Mouse (Mus musculus) cerebellum, adult 18-20 months (tissue): ENCODE measurements around the gene Acap3.

Experiments used
- DNase-seq, 2 experiments: peaks; one replicate each; pipeline ENCODE4 v3.0.0; 2021

The Acap3 gene

DNA sequence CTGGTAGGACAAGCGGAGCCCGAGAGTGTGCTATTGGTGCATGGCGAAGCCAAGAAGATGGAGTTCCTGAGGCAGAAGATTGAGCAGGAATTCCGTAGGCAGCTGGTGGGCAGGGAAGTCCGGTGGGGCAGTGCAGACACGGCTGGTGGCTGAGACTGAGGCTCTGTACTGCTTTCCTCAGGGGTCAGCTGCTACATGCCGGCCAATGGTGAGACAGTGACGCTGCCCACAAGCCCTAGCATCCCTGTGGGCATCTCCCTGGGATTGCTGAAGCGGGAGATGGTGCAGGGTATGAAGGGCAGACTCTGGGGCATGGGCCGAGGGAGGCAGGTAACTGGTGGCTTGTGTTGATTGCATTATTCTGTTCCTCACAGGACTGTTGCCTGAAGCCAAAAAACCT lies 3.9 kb upstream of the Acap3 start:
- DNase-seq: no peak

DNA sequence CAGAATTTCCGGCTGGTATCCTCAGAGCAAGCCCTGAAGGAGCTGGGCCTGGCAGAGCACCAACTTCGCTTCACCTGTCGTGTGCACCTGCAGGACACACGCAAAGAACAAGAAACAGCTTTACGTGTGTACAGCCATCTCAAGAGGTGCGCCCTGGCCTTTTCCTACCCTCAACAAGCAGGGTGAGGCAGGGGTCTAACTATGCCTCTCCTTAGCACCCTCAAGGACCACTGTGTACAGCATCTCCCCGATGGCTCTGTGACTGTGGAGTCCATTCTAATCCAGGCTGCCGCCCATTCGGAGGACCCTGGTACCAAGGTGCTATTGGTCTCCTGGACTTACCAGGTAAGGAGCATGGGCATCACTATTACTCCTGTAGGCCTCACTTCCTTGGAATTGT lies 3.4 kb upstream of the Acap3 start:
- no peak for DNase-seq

- no peak for DNase-seq
Measured at GRCm38 (mm10) chr4:155889316-155889715, 2.3 kb upstream of the Acap3 start.

- peak in 1 of 2 experiments; percentile 32 for DNase-seq
Measured at GRCm38 (mm10) chr4:155891011-155891471, 581 bp upstream of the Acap3 start.

DNA sequence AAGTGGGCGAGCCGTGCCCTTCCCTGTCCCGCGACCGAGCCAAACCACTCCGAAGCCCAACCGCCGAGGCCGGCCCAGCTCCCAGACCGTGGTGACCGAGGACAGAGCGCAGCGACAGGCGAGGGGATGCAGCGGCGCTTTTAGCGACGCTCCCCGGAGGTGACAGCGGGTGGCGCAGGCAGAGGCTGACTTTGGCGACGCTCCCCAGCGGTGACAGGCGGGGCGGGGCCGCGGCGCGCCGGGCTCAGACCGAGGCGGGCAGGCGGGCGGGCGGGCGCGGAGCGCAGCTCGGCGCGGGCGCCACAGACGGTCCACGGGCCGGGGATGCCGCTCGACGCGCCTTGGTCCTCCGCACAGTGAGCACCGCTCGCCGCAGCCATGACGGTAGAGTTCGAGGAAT lies 395 bp downstream of the Acap3 start:
- DNase-seq: peak; percentile 84 to 91

GRCm38 (mm10) chr4:155892438-155893211 lies 1.0 kb downstream of the Acap3 start:
- DNase-seq: peak in 1 of 2 experiments; percentile 42

- DNase-seq: no peak
Measured at GRCm38 (mm10) chr4:155893212-155893690, 1.6 kb downstream of the Acap3 start.

DNA sequence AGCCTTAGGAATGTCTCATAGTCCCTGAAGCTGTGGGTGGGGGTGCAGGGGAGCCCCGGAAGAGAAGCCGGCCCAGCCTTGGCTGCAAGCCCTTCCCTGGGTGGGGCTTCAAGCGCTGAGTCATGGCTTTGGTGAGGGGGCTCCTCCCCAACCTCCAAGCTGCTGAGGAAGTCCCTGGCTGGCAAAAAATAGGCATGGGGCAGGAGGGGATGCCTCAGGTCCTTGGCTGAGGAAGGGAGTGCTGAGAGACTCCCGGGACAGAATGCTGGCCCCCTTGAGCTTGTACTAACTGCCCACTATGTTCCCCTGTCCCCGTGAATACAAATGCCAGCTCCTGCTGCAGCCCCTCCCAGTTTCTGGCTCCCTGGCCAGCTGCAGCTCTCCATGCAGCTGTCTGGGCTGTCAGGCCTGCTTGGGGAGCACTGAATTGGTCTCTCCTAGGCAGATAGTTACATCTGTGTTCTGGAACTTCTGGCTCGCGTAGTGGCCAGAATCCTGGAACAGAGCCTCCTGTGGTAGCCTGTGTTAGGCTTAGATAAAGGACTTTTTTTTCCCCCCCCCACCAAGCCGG lies 2.8 kb downstream of the Acap3 start:
- peak; percentile 39 to 49 for DNase-seq

DNA sequence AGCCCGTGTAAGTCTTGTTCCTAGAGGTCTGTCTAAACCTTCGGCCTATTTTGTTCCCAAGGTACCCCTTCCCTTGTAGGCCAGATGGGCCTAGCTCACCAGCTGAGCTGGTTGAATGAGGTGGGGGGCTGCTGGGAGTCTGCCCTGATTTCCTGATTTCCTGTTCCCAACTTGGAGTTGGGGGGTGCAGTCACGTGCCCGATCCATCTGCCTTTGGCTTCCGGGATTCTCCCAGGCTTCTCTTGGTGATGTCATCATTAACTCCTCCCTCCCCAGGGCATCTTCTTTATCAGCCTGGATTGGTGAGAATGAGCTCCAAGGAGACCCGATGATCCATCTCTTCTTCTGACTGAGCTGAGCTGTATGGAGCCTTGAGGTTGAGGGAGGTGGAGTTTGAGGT lies 3.6 kb downstream of the Acap3 start:
- peak; percentile 80 to 87 for DNase-seq

DNA sequence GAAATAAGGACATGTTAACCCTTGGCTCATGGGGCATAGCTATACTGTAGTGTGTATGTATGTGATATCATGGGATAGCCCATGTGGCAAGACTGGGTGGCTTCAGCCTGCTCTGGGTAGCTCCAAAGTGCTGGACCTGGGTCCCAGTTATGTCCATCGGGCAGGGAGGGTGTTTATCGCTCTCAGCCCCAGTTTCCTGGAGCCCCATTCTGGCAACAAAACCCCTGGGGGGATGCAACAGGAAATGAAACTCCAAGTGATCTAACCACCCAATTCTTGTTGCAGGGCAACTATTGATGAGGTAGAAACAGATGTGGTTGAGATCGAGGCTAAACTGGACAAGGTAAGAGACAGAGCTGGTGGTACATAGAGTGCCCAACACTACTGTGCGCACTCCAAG lies 4.2 kb downstream of the Acap3 start:
- DNase-seq: no peak

- no peak for DNase-seq
Measured at GRCm38 (mm10) chr4:155896461-155896860, 4.8 kb downstream of the Acap3 start.

DNA sequence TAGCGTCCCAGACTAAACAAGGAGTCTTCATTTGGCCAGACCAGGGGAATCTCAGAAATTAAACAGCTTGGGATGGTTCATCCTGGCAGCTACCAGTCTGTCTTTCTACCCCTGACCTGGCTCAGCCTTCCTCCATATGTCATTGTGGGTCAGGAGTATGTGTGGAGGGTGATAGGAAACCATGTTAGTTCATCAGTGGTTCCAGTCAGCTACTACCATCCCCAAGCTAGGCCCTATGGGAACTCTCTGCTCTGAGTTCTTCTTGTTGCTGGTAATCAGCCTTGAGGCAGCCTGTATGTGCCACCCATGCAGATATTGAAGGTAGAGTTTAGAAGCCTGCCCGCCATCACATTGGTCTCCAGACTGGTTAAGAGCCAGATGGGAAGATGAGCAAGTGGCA lies 6.7 kb downstream of the Acap3 start:
- no peak for DNase-seq

DNA sequence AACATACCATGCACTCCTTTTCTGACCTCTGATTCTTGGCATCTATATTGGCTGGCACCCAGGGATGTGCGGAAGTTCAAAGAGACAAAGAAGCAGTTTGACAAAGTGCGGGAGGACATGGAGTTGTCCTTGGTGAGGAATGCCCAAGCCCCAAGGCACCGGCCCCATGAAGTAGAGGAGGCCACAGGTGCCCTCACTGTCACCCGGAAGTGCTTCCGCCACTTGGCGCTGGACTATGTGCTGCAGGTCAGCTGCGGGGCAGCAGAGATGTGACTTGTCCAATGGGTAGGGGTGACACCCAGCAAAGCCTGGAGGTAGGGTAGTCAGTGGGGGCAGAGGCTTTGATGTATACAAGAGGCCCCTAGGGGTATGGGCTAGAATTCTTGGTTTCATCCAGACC lies 7.7 kb downstream of the Acap3 start:
- no peak for DNase-seq

- peak in 1 of 2 experiments; percentile 28 for DNase-seq
Measured at GRCm38 (mm10) chr4:155901205-155901604, 9.6 kb downstream of the Acap3 start.

GRCm38 (mm10) chr4:155903246-155903645 lies 11.6 kb downstream of the Acap3 start:
- peak in 1 of 2 experiments; percentile 1 for DNase-seq

GRCm38 (mm10) chr4:155904318-155905102 lies 12.9 kb downstream of the Acap3 start:
- DNase-seq: peak in 1 of 2 experiments; percentile 23

DNA sequence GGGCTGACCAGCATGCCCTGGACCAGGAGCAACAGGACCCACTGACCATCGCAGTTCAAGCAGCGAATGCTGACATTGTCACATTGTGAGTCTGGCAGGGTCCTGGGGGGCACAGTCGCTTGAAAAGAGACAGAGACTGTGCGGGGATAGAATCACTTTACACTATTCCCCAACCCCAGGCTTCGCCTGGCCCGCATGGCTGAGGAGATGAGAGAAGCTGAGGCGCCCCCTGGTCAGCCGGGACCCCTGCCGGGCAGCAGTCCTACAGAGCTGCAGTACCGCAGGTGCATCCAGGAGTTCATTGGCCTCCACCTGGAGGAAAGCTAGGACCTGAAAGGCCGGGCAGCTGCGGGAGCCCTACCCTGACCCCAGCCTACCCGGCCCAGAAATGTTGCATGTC lies 14.0 kb downstream of the Acap3 start:
- DNase-seq: peak in 1 of 2 experiments; percentile 1

- peak in 1 of 2 experiments; percentile 3 for DNase-seq
Measured at GRCm38 (mm10) chr4:155906125-155906524, 14.5 kb downstream of the Acap3 start.

DNA sequence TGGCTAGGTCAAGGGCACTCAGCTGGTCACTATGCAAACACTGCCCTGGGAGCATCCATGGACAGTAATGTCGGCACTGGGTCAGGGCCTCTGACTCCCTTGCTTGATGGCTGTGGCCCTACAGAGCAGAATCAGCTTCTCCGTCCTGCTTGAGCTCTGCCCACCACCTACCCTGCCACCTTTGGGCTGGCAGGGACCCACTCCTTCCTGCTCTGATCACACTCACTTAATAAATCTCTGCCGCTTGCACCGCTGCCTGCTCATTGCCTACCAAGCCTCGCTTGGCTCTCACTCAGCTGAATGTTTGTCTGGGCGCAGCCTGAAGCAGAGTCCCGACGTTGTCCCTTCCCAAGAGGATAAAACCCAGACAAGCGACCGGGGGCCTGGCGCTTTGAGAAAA lies 15.4 kb downstream of the Acap3 start:
- DNase-seq: no peak

- peak in 1 of 2 experiments; percentile 2 for DNase-seq
Measured at GRCm38 (mm10) chr4:155908281-155908680, 16.7 kb downstream of the Acap3 start.

- peak in 1 of 2 experiments; percentile 2 for DNase-seq
Measured at GRCm38 (mm10) chr4:155908751-155909150, 17.1 kb downstream of the Acap3 start.

DNA sequence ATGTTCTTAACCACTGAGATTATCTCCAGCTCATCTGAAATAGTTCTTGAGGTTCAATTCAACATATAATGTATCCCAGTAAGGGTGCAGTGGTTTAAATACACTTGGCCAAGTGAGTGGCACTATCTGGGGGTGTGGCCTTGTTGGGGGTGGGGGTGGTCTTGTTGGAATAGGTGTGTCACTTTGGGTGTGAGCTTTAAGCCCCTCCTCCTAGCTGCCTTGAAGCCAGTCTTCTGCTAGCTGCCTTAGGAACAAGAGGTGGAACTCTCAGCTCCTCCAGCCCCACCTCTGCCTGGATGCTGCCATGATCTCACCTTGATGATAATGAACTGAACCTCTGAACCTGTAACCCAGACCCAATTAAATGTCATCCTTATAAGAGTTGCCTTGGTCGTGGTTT lies 40.4 kb downstream of the Acap3 start:
- DNase-seq: no peak

- peak in 1 of 2 experiments; percentile 33 for DNase-seq
Measured at GRCm38 (mm10) chr4:155943049-155943452, 51.4 kb downstream of the Acap3 start.
